Mouse (Mus musculus): Measurements from ENCODE around the gene Fgfr2. TPM values are rescaled to one million over a fixed set of nuclear protein-coding genes. Genes with fewer than 3 reads are reported as not detected.

Fgfr2 gene
- polyA plus RNA-seq, 1 experiment from 2014 or later, result 133 TPM

- Histone ChIP-seq H3K27me3 (ENCODE audit: control insufficient read depth, insufficient read depth, low read length) (no peaks in the 10 kb centered on the region), H3K4me2 (replicated peaks; ENCODE audit: low read depth, low read length) (no peak overlapping the region), H3K4me3 (ENCODE audit: low read length) (no peak overlapping the region), H3K9ac (ENCODE audit: low read depth, low read length) (no peak overlapping the region), H3K9me3 (ENCODE audit: control insufficient read depth, low read length) (no peaks in the 10 kb centered on the region), H3K4me1 (ENCODE audit: control insufficient read depth, insufficient read depth, low read length) (no peaks in the 10 kb centered on the region), H3K36me3 (ENCODE audit: control insufficient read depth, insufficient read depth, low read length) (peaks cover 98% of the 10 kb centered on the region), H3K27ac (ENCODE audit: low read depth, low read length) (no peak overlapping the region)
- 84% methylated on average over 8 of the region's 8 CpGs for WGBS
- no peak for ATAC-seq (ENCODE audit: low FRiP score, low TSS enrichment)
These were observed 129.0 kb downstream of the Fgfr2 start for GRCm38 (mm10) chr7:132994120-132994519.

- ATAC-seq (ENCODE audit: low FRiP score, low TSS enrichment), result no peak
These were observed 130.1 kb downstream of the Fgfr2 start for GRCm38 (mm10) chr7:132992967-132993615.

DNA sequence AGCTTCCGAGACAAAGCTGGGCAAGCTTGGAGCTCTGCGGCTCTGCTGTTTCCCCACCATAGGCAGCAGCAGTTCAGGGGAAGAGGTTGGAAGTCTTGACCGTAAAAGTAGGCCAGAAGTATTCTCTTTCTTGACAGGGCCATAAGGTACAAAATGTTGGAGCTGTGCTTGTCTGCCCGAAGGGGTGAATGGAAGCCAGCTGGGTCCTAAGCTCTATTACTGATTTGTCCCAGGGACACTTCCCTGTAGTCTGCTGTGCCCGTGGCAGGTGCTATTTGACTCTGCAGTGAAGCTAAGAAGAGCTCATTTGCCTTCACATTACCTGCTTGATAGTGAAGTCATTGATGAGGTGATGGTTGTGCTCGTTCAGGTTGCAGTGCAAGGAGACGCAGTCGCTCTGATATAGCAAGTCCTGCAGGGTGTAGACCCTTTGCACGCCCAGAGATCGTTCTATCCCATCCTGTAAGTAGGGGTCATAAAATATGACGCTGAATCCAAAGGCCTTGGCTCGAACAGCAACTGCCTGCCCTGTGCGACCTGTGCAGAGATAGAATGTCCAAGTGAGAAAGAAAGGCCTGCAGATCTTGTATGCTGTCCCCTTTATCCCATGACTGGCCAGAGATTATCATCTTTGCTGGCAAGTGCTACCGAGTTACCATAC is 131.8 kb downstream of the Fgfr2 start:
- Histone ChIP-seq H3K27ac (ENCODE audit: low read depth, low read length) (no peak overlapping the region), H3K27me3 (ENCODE audit: control insufficient read depth, insufficient read depth, low read length) (no peaks in the 10 kb centered on the region), H3K4me2 (replicated peaks; ENCODE audit: low read depth, low read length) (no peak overlapping the region), H3K9me3 (ENCODE audit: control insufficient read depth, low read length) (no peaks in the 10 kb centered on the region), H3K36me3 (ENCODE audit: control insufficient read depth, insufficient read depth, low read length) (peaks cover 91% of the 10 kb centered on the region), H3K9ac (ENCODE audit: low read depth, low read length) (no peak overlapping the region), H3K4me1 (ENCODE audit: control insufficient read depth, insufficient read depth, low read length) (no peaks in the 10 kb centered on the region), H3K4me3 (ENCODE audit: low read length) (no peak overlapping the region)
- WGBS, result 82% methylated on average over 14 of the region's 14 CpGs
- no peak for ATAC-seq (ENCODE audit: low FRiP score, low TSS enrichment)

More at GRCm38 (mm10) chr7:132992967-132993615, 130.1 kb downstream of the Fgfr2 start:
- no peak overlapping the region for H3K4me3 ChIP-seq (ENCODE audit: low read length)
- no peaks in the 10 kb centered on the region for H3K27me3 ChIP-seq (ENCODE audit: control insufficient read depth, insufficient read depth, low read length)
- no peak overlapping the region for H3K4me2 ChIP-seq (replicated peaks; ENCODE audit: low read depth, low read length)
- no peaks in the 10 kb centered on the region for H3K4me1 ChIP-seq (ENCODE audit: control insufficient read depth, insufficient read depth, low read length)
- H3K9ac ChIP-seq (ENCODE audit: low read depth, low read length), result no peak overlapping the region
- H3K9me3 ChIP-seq (ENCODE audit: control insufficient read depth, low read length), result no peaks in the 10 kb centered on the region
- peaks cover 98% of the 10 kb centered on the region for H3K36me3 ChIP-seq (ENCODE audit: control insufficient read depth, insufficient read depth, low read length)
- H3K27ac ChIP-seq (ENCODE audit: low read depth, low read length), result no peak overlapping the region
- WGBS, result 92% methylated on average over 9 of the region's 9 CpGs

DNA sequence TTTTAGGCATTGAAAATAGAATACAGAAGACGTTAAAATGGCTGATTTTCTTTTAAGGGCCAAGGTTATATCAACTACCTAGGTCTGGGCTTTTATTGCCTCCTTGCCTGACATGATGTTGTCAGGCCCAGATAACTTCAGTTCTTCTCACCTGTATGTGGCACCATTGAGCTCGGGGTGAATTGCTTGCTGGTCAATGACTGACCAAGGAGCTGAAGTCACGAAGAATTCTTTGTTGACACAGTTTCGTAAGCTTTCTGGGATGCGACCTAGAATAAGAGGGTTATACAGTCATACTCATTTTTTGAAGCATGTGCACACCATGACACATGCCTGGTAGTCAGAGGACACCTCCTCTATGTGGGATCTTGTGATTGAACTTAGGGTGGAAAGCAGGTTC is 133.3 kb downstream of the Fgfr2 start:
- Histone ChIP-seq H3K9ac (ENCODE audit: low read depth, low read length) (no peak overlapping the region), H3K9me3 (ENCODE audit: control insufficient read depth, low read length) (no peaks in the 10 kb centered on the region), H3K27ac (ENCODE audit: low read depth, low read length) (no peak overlapping the region), H3K36me3 (ENCODE audit: control insufficient read depth, insufficient read depth, low read length) (peaks cover 86% of the 10 kb centered on the region), H3K27me3 (ENCODE audit: control insufficient read depth, insufficient read depth, low read length) (no peaks in the 10 kb centered on the region), H3K4me3 (ENCODE audit: low read length) (no peak overlapping the region), H3K4me2 (replicated peaks; ENCODE audit: low read depth, low read length) (no peak overlapping the region), H3K4me1 (ENCODE audit: control insufficient read depth, insufficient read depth, low read length) (no peaks in the 10 kb centered on the region)
- no peak for ATAC-seq (ENCODE audit: low FRiP score, low TSS enrichment)
- WGBS, result 87% methylated on average over 5 of the region's 5 CpGs

- 80% methylated on average over 3 of the region's 3 CpGs for WGBS
- Histone ChIP-seq H3K4me3 (ENCODE audit: low read length) (no peak overlapping the region), H3K36me3 (ENCODE audit: control insufficient read depth, insufficient read depth, low read length) (peaks cover 47% of the 10 kb centered on the region), H3K27me3 (ENCODE audit: control insufficient read depth, insufficient read depth, low read length) (no peaks in the 10 kb centered on the region), H3K27ac (ENCODE audit: low read depth, low read length) (no peak overlapping the region), H3K9me3 (ENCODE audit: control insufficient read depth, low read length) (no peaks in the 10 kb centered on the region), H3K4me1 (ENCODE audit: control insufficient read depth, insufficient read depth, low read length) (no peaks in the 10 kb centered on the region), H3K9ac (ENCODE audit: low read depth, low read length) (no peak overlapping the region), H3K4me2 (replicated peaks; ENCODE audit: low read depth, low read length) (no peak overlapping the region)
- no peak for ATAC-seq (ENCODE audit: low FRiP score, low TSS enrichment)
These were observed 140.5 kb downstream of the Fgfr2 start for GRCm38 (mm10) chr7:132982639-132983038.

DNA sequence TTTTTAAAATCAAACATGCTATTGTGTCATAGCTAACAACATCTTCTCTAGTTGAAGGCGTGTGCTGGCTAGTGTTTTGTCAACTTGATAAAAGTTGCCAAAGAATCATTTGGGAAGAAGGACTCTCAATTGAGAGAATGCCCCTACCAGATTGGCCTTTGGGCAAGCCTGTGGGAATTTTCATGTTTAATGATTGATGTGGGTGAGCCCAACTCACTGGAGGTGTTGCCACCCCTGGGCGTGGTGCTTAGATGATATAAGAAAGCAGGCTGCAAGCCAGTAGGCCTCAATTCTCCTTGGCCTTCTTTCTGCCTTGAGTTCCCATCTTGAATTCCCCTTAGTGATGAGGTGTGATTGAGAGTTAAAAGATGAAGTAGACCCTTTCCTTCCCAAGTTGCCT is 145.2 kb downstream of the Fgfr2 start:
- no peaks in the 10 kb centered on the region for H3K9me3 ChIP-seq (ENCODE audit: control insufficient read depth, low read length)
- H3K36me3 ChIP-seq (ENCODE audit: control insufficient read depth, insufficient read depth, low read length), result peaks cover 34% of the 10 kb centered on the region
- no peak overlapping the region for H3K9ac ChIP-seq (ENCODE audit: low read depth, low read length)
- H3K4me1 ChIP-seq (ENCODE audit: control insufficient read depth, insufficient read depth, low read length), result no peaks in the 10 kb centered on the region
- no peaks in the 10 kb centered on the region for H3K27me3 ChIP-seq (ENCODE audit: control insufficient read depth, insufficient read depth, low read length)
- no peak overlapping the region for H3K27ac ChIP-seq (ENCODE audit: low read depth, low read length)
- ATAC-seq (ENCODE audit: low FRiP score, low TSS enrichment), result no peak
- H3K4me2 ChIP-seq (replicated peaks; ENCODE audit: low read depth, low read length), result no peak overlapping the region
- 91% methylated on average over 2 of the region's 2 CpGs for WGBS
- no peak overlapping the region for H3K4me3 ChIP-seq (ENCODE audit: low read length)

- H3K27ac ChIP-seq (ENCODE audit: low read depth, low read length), result no peak overlapping the region
- H3K4me3 ChIP-seq (ENCODE audit: low read length), result no peak overlapping the region
- no peaks in the 10 kb centered on the region for H3K9me3 ChIP-seq (ENCODE audit: control insufficient read depth, low read length)
- H3K4me2 ChIP-seq (replicated peaks; ENCODE audit: low read depth, low read length), result no peak overlapping the region
- H3K36me3 ChIP-seq (ENCODE audit: control insufficient read depth, insufficient read depth, low read length), result peaks cover 23% of the 10 kb centered on the region
- H3K27me3 ChIP-seq (ENCODE audit: control insufficient read depth, insufficient read depth, low read length), result no peaks in the 10 kb centered on the region
- H3K9ac ChIP-seq (ENCODE audit: low read depth, low read length), result no peak overlapping the region
- H3K4me1 ChIP-seq (ENCODE audit: control insufficient read depth, insufficient read depth, low read length), result no peaks in the 10 kb centered on the region
- ATAC-seq (ENCODE audit: low FRiP score, low TSS enrichment), result no peak
- WGBS, result 61% methylated on average over 2 of the region's 2 CpGs
These were observed 147.1 kb downstream of the Fgfr2 start for GRCm38 (mm10) chr7:132976079-132976478.

GRCm38 (mm10) chr7:132972079-132972478 is 151.1 kb downstream of the Fgfr2 start:
- Histone ChIP-seq H3K36me3 (ENCODE audit: control insufficient read depth, insufficient read depth, low read length) (peaks cover 29% of the 10 kb centered on the region), H3K4me3 (ENCODE audit: low read length) (no peak overlapping the region), H3K9ac (ENCODE audit: low read depth, low read length) (no peak overlapping the region), H3K4me2 (replicated peaks; ENCODE audit: low read depth, low read length) (no peak overlapping the region), H3K27ac (ENCODE audit: low read depth, low read length) (no peak overlapping the region), H3K4me1 (ENCODE audit: control insufficient read depth, insufficient read depth, low read length) (no peaks in the 10 kb centered on the region), H3K27me3 (ENCODE audit: control insufficient read depth, insufficient read depth, low read length) (no peaks in the 10 kb centered on the region), H3K9me3 (ENCODE audit: control insufficient read depth, low read length) (no peaks in the 10 kb centered on the region)
- ATAC-seq (ENCODE audit: low FRiP score, low TSS enrichment), result no peak
- 86% methylated on average over 2 of the region's 2 CpGs for WGBS

DNA sequence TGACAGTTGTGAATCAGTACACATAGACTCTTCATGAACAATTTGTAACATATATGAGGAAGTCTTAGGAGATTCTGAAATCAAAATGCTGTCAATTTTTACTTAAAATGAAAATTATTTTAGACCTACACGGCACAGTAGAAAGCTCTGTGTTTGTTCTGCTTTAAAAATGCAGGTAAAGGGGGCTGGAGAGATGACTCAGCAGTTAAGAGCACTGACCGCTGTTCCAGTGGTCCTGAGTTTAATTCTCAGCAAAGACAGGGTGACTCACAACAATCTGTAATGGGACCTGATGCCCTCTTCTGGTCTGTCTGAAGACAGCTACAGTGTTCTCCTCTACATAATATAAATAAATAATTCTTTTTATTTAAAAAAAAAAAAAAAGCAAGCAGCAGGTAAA is 157.4 kb downstream of the Fgfr2 start:
- no peak overlapping the region for H3K4me3 ChIP-seq (ENCODE audit: low read length)
- peaks cover 17% of the 10 kb centered on the region; the same call in 1 of the 2 replicates for H3K36me3 ChIP-seq (ENCODE audit: control insufficient read depth, insufficient read depth, low read length)
- H3K9ac ChIP-seq (ENCODE audit: low read depth, low read length), result no peak overlapping the region
- no peak overlapping the region for H3K27ac ChIP-seq (ENCODE audit: low read depth, low read length)
- no peaks in the 10 kb centered on the region for H3K27me3 ChIP-seq (ENCODE audit: control insufficient read depth, insufficient read depth, low read length)
- H3K9me3 ChIP-seq (ENCODE audit: control insufficient read depth, low read length), result no peaks in the 10 kb centered on the region
- 86% methylated on average over 2 of the region's 2 CpGs for WGBS
- H3K4me1 ChIP-seq (ENCODE audit: control insufficient read depth, insufficient read depth, low read length), result 0 out of 2 replicates have a peak, but pooled peaks cover 5% of the 10 kb centered on the region
- no peak overlapping the region for H3K4me2 ChIP-seq (replicated peaks; ENCODE audit: low read depth, low read length)
- no peak for ATAC-seq (ENCODE audit: low FRiP score, low TSS enrichment)

Data from kidney, embryonic 14.5 days (tissue).